Mouse (Mus musculus) T-helper 2 cell (primary cell): ENCODE measurements around the gene Gata5.

Source experiments
- in situ Hi-C: fragments of 300-600 bp; cut with MboI, MseI; formaldehyde crosslinking; loops from one replicate; pipeline ENCODE4 v1.15.1; 2025; ENCODE audit warnings: high pct_unique_total_duplicates

Gene Gata5

GRCm38 (mm10) chr2:180307680-180308079 lies 26.8 kb downstream of the Gata5 start:
- in situ Hi-C loops, result no loop called here

GRCm38 (mm10) chr2:180306423-180307168 lies 27.9 kb downstream of the Gata5 start:
- in situ Hi-C loops, result no loop called here

- in situ Hi-C loops, result no loop called here
These were observed 28.5 kb downstream of the Gata5 start for GRCm38 (mm10) chr2:180306009-180306408.

- in situ Hi-C loops, result no loop called here
These were observed 29.0 kb downstream of the Gata5 start for GRCm38 (mm10) chr2:180305490-180305889.

- in situ Hi-C loops, result no loop called here
These were observed 29.9 kb downstream of the Gata5 start for GRCm38 (mm10) chr2:180304554-180304953.

- in situ Hi-C loops, result no loop called here
These were observed 31.0 kb downstream of the Gata5 start for GRCm38 (mm10) chr2:180303468-180303867.

- in situ Hi-C loops, result no loop called here
These were observed 32.3 kb downstream of the Gata5 start for GRCm38 (mm10) chr2:180302201-180302600.

GRCm38 (mm10) chr2:180300771-180301170 lies 33.7 kb downstream of the Gata5 start:
- in situ Hi-C loops, result no loop called here

GRCm38 (mm10) chr2:180300252-180300651 lies 34.2 kb downstream of the Gata5 start:
- in situ Hi-C loops, result no loop called here

GRCm38 (mm10) chr2:180292906-180293305 lies 41.6 kb downstream of the Gata5 start:
- in situ Hi-C loops, result no loop called here

- in situ Hi-C loops, result no loop called here
These were observed 42.5 kb downstream of the Gata5 start for GRCm38 (mm10) chr2:180292026-180292425.

GRCm38 (mm10) chr2:180291566-180291965 lies 42.9 kb downstream of the Gata5 start:
- in situ Hi-C loops, result no loop called here

- in situ Hi-C loops, result no loop called here
These were observed 44.0 kb downstream of the Gata5 start for GRCm38 (mm10) chr2:180290503-180290902.

- in situ Hi-C loops, result loop anchor here (5.0 kb wide), 1 partner anchor 38 kb away; no protein-coding TSS in a partner anchor
These were observed 44.9 kb downstream of the Gata5 start, which contains the start of gene Rbbp8nl for GRCm38 (mm10) chr2:180289440-180290108. Gene Rbbp8nl (minus strand): TSS chr2:180289879.

- in situ Hi-C loops, result loop anchor here (5.0 kb wide), 1 partner anchor 38 kb away; no protein-coding TSS in a partner anchor
These were observed 45.5 kb downstream of the Gata5 start for GRCm38 (mm10) chr2:180288966-180289365.

GRCm38 (mm10) chr2:180279321-180279720 lies 55.2 kb downstream of the Gata5 start:
- in situ Hi-C loops, result loop anchor here (5.0 kb wide), 1 partner anchor 68 kb away; no protein-coding TSS in a partner anchor

- in situ Hi-C loops, result loop anchor here (5.0 kb wide), 1 partner anchor 69 kb away; no protein-coding TSS in a partner anchor
These were observed 56.7 kb downstream of the Gata5 start for GRCm38 (mm10) chr2:180277773-180278320.

GRCm38 (mm10) chr2:180276851-180277259 lies 57.6 kb downstream of the Gata5 start:
- in situ Hi-C loops, result loop anchor here (5.0 kb wide), 1 partner anchor 70 kb away; no protein-coding TSS in a partner anchor

GRCm38 (mm10) chr2:180276385-180276784 lies 58.1 kb downstream of the Gata5 start:
- in situ Hi-C loops, result loop anchor here (5.0 kb wide), 1 partner anchor 71 kb away; no protein-coding TSS in a partner anchor

GRCm38 (mm10) chr2:180275836-180276235 lies 58.7 kb downstream of the Gata5 start:
- in situ Hi-C loops, result loop anchor here (5.0 kb wide), 1 partner anchor 71 kb away; no protein-coding TSS in a partner anchor
